Mouse (Mus musculus): ENCODE data around the gene Lrp5.

DNA sequence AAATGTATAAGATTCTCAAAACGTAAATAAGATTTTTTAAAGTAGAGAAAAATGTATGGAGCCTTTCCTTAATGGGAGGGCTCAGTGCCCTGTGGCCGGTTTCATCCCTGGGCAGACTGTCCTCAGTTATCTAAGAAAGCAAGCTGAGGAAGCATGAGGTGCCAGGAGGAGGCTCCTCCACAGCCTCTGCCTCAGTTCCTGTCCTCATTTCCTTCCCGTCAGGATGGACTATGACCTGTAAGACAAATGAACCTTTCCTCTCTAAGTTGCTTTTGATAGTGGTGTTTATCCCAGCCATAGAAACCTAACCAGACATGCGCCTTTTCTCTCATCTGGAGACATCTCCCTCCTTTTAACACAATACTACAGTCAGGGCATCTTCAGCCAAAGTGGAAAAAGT lies 41.0 kb downstream of the Lrp5 start:
- TF ChIP-seq CTCF (IDR thresholded peaks at IDR 0.05; ENCODE audit: low read depth), result no peak
- no peak for TF ChIP-seq EP300 (IDR thresholded peaks at IDR 0.05; ENCODE audit: low read depth)
